Mouse (Mus musculus): ENCODE measurements around the gene Trmt61a.

- no peak for TF ChIP-seq CTCF (IDR thresholded peaks at IDR 0.05; ENCODE audit: low read depth)
- TF ChIP-seq EP300 (optimal IDR thresholded peaks at IDR 0.05) = no peak
Measured at GRCm38 (mm10) chr12:111700920-111701458, 23.1 kb downstream of the Trmt61a start.

All from stomach, postnatal 0 days (tissue).